Mouse (Mus musculus): ENCODE measurements around the gene Calr3.

- TF ChIP-seq CTCF (IDR thresholded peaks at IDR 0.05; ENCODE audit: low read depth) (no peak), EP300 (IDR thresholded peaks at IDR 0.05; ENCODE audit: low read depth) (no peak)
These were observed 16.3 kb upstream of the Calr3 start for GRCm38 (mm10) chr8:72459881-72460533.
